Mouse (Mus musculus) heart, embryonic 11.5 days (tissue): ENCODE data around the gene Tmem203. TPM values are rescaled to one million over a fixed set of nuclear protein-coding genes. Genes with fewer than 3 reads are reported as not detected.
A peak's percentile ranks its signal among the peaks of the same experiment; 100 is the strongest.

Source experiments
- ATAC-seq: fragments of 200-750 bp; cut with Nextera tagmentation; replicated peaks from 2 replicates; pipeline ENCODE4 v1.8.0; 2017; ENCODE audit warnings: moderate library complexity; ENCODE audit not compliant: insufficient number of reproducible peaks, low FRiP score, low TSS enrichment
- H3K27ac ChIP-seq: fragments of 300-500 bp; sonication (generic); 2 replicates; pipeline ENCODE4 v1.5.1; 2014; ENCODE audit warnings: mild to moderate bottlenecking, low read depth, low read length
- H3K27me3 ChIP-seq: fragments of 300-500 bp; sonication (generic); 2 replicates; pipeline ENCODE4 v1.6.1; 2014; ENCODE audit warnings: mild to moderate bottlenecking, low read length, mixed read lengths; ENCODE audit not compliant: control insufficient read depth, insufficient read depth
- H3K36me3 ChIP-seq: fragments of 300-500 bp; sonication (generic); 2 replicates; pipeline ENCODE4 v1.6.1; 2014; ENCODE audit warnings: mild to moderate bottlenecking, low read length, moderate library complexity, mixed read lengths; ENCODE audit not compliant: control insufficient read depth, insufficient read depth
- H3K4me1 ChIP-seq: fragments of 300-500 bp; sonication (generic); 2 replicates; pipeline ENCODE4 v1.6.1; 2014; ENCODE audit warnings: low read length; ENCODE audit not compliant: control insufficient read depth, insufficient read depth
- H3K4me2 ChIP-seq: fragments of 300-500 bp; sonication (generic); 2 replicates; pipeline ENCODE4 v1.6.1; 2014; ENCODE audit warnings: mild to moderate bottlenecking, moderate library complexity
- H3K4me3 ChIP-seq: fragments of 300-500 bp; sonication (generic); 2 replicates; pipeline ENCODE4 v1.5.1; 2014; ENCODE audit warnings: low read depth, low read length
- H3K9ac ChIP-seq: fragments of 300-500 bp; sonication (generic); 2 replicates; pipeline ENCODE4 v1.6.1; 2014; ENCODE audit warnings: mild to moderate bottlenecking, low read depth, low read length, moderate library complexity
- H3K9me3 ChIP-seq: fragments of 300-500 bp; sonication (generic); replicated peaks from 2 replicates; pipeline ENCODE4 v1.6.1; 2016; ENCODE audit warnings: low read length; ENCODE audit not compliant: control insufficient read depth
- WGBS: fragments of 180-500 bp; shearing (Covaris S2); extraction: QIAGEN DNeasy Blood & Tissue Kit; methylation state at CpG from one replicate; pipeline ENCODE4 v1.1.7; 2014; ENCODE audit not compliant: insufficient replicate concordance; 5-methylcytosine and 5-hydroxymethylcytosine counted together
- polyA plus RNA-seq: library from polyadenylated mRNA; unstranded; fragments of >200 nt; fragmentation: Nextera tagmentation; extraction: Ambion mirVana; gene quantifications from 2 replicates; pipeline ENCODE4 v1.2.1, GENCODE M21; 2014

Gene Tmem203
- polyA plus RNA-seq, 1 experiment from 2014 or later: 16.0 TPM

- Histone ChIP-seq H3K4me3 (peak overlapping the region; percentile 83), H3K27me3 (peaks cover 16% of the 10 kb centered on the region), H3K9ac (peak overlapping the region; percentile 78; the same call in 1 of the 2 replicates), H3K9me3 (no peaks in the 10 kb centered on the region), H3K4me1 (peaks cover 29% of the 10 kb centered on the region), H3K27ac (no peak overlapping the region), H3K4me2 (peak overlapping the region; percentile 100), H3K36me3 (0 out of 2 replicates have a peak, but pooled peaks cover 2% of the 10 kb centered on the region)
- 19% methylated on average over 12 of the region's 12 CpGs for WGBS
- ATAC-seq: no peak
Measured at GRCm38 (mm10) chr2:25263623-25264285, 8.5 kb downstream of the Tmem203 start.

- Histone ChIP-seq H3K27ac (no peak overlapping the region), H3K36me3 (0 out of 2 replicates have a peak, but pooled peaks cover 7% of the 10 kb centered on the region), H3K4me3 (no peak overlapping the region), H3K4me1 (peaks cover 29% of the 10 kb centered on the region), H3K4me2 (peak overlapping the region; percentile 100; the same call in 1 of the 2 replicates), H3K9me3 (no peaks in the 10 kb centered on the region), H3K27me3 (peaks cover 16% of the 10 kb centered on the region), H3K9ac (no peak overlapping the region)
- 71% methylated on average over 5 of the region's 5 CpGs for WGBS
- ATAC-seq: no peak
Measured at GRCm38 (mm10) chr2:25264286-25264660, 9.0 kb downstream of the Tmem203 start.

- Histone ChIP-seq H3K36me3 (peaks cover 8% of the 10 kb centered on the region; the same call in 1 of the 2 replicates), H3K27ac (no peak overlapping the region), H3K27me3 (peaks cover 16% of the 10 kb centered on the region), H3K9me3 (no peaks in the 10 kb centered on the region), H3K4me2 (peak overlapping the region; percentile 19; the same call in 1 of the 2 replicates), H3K4me3 (no peak overlapping the region), H3K4me1 (peaks cover 29% of the 10 kb centered on the region), H3K9ac (no peak overlapping the region)
- ATAC-seq: no peak
- 69% methylated on average over 3 of the region's 3 CpGs for WGBS
Measured at GRCm38 (mm10) chr2:25264851-25265250, 9.6 kb downstream of the Tmem203 start.

- Histone ChIP-seq H3K27ac (no peak overlapping the region), H3K9ac (peak overlapping the region; percentile 56; the same call in 1 of the 2 replicates), H3K36me3 (peaks cover 8% of the 10 kb centered on the region; the same call in 1 of the 2 replicates), H3K4me3 (no peak overlapping the region; the same call in 1 of the 2 replicates), H3K9me3 (no peaks in the 10 kb centered on the region), H3K4me1 (peaks cover 31% of the 10 kb centered on the region), H3K4me2 (peak overlapping the region; percentile 12), H3K27me3 (peaks cover 16% of the 10 kb centered on the region)
- 66% methylated on average over 6 of the region's 6 CpGs for WGBS
- ATAC-seq: no peak
Measured at GRCm38 (mm10) chr2:25265897-25266656, 10.8 kb downstream of the Tmem203 start.

GRCm38 (mm10) chr2:25266720-25267119 is 11.5 kb downstream of the Tmem203 start:
- Histone ChIP-seq H3K4me3 (no peak overlapping the region), H3K9ac (no peak overlapping the region), H3K9me3 (no peaks in the 10 kb centered on the region), H3K36me3 (peaks cover 8% of the 10 kb centered on the region; the same call in 1 of the 2 replicates), H3K4me1 (peaks cover 36% of the 10 kb centered on the region), H3K4me2 (no peak overlapping the region; the same call in 1 of the 2 replicates), H3K27me3 (peaks cover 16% of the 10 kb centered on the region), H3K27ac (no peak overlapping the region)
- WGBS: 58% methylated on average over 2 of the region's 2 CpGs
- ATAC-seq: no peak

- Histone ChIP-seq H3K27me3 (peaks cover 16% of the 10 kb centered on the region), H3K36me3 (peaks cover 8% of the 10 kb centered on the region; the same call in 1 of the 2 replicates), H3K4me3 (no peak overlapping the region), H3K4me1 (peaks cover 36% of the 10 kb centered on the region), H3K9ac (no peak overlapping the region), H3K9me3 (no peaks in the 10 kb centered on the region), H3K4me2 (no peak overlapping the region), H3K27ac (no peak overlapping the region)
- ATAC-seq: no peak
Measured at GRCm38 (mm10) chr2:25267241-25267640, 12.0 kb downstream of the Tmem203 start.

GRCm38 (mm10) chr2:25267746-25268309 is 12.6 kb downstream of the Tmem203 start:
- H3K36me3 ChIP-seq: peaks cover 8% of the 10 kb centered on the region; the same call in 1 of the 2 replicates
- H3K4me2 ChIP-seq: no peak overlapping the region
- no peak overlapping the region for H3K27ac ChIP-seq
- ATAC-seq: no peak
- no peaks in the 10 kb centered on the region for H3K9me3 ChIP-seq
- H3K4me1 ChIP-seq: peaks cover 36% of the 10 kb centered on the region
- peaks cover 16% of the 10 kb centered on the region for H3K27me3 ChIP-seq
- H3K9ac ChIP-seq: no peak overlapping the region
- WGBS: 65% methylated on average over 4 of the region's 4 CpGs
- no peak overlapping the region for H3K4me3 ChIP-seq

GRCm38 (mm10) chr2:25271827-25272511 is 16.7 kb downstream of the Tmem203 start, which contains the start of the genes Ssna1 and Anapc2:
Gene Ssna1, minus strand, starts transcription at chr2:25272438.
Gene Anapc2, plus strand, starts transcription at chr2:25272478.
- 0% methylated on average over 55 of the region's 55 CpGs for WGBS
- Histone ChIP-seq H3K4me1 (peaks cover 18% of the 10 kb centered on the region), H3K9ac (peak within 1 kb of the TSS; percentile 94), H3K4me3 (peak within 1 kb of the TSS; percentile 82), H3K27ac (peak within 1 kb of the TSS; percentile 70), H3K9me3 (no peaks in the 10 kb centered on the region), H3K36me3 (peaks cover 22% of the 10 kb centered on the region), H3K4me2 (peak within 1 kb of the TSS; percentile 93), H3K27me3 (no peaks in the 10 kb centered on the region)
- ATAC-seq: peak; percentile 96
